Mouse (Mus musculus) hindbrain, embryonic 12.5 days (tissue): Measurements from ENCODE around the gene Phactr2. TPM values are rescaled to one million over a fixed set of nuclear protein-coding genes. Genes with fewer than 3 reads are reported as not detected.
A peak's percentile ranks its signal among the peaks of the same experiment; 100 is the strongest.

Source experiments
- ATAC-seq: fragments of 200-750 bp; cut with Nextera tagmentation; 2 replicates; pipeline ENCODE4 v1.8.0; 2017; ENCODE audit warnings: moderate TSS enrichment; ENCODE audit not compliant: low FRiP score
- H3K27ac ChIP-seq: fragments of 300-500 bp; sonication (generic); 2 replicates; pipeline ENCODE4 v1.5.1; 2016; ENCODE audit warnings: mild to moderate bottlenecking
- H3K27me3 ChIP-seq: fragments of 300-500 bp; sonication (generic); 2 replicates; pipeline ENCODE4 v1.6.1; 2016; ENCODE audit warnings: mild to moderate bottlenecking
- H3K36me3 ChIP-seq: fragments of 300-500 bp; sonication (generic); 2 replicates; pipeline ENCODE4 v1.6.1; 2016; ENCODE audit warnings: mild to moderate bottlenecking
- H3K4me1 ChIP-seq: fragments of 300-500 bp; sonication (generic); 2 replicates; pipeline ENCODE4 v1.6.1; 2016
- H3K4me2 ChIP-seq: fragments of 300-500 bp; sonication (generic); replicated peaks from 2 replicates; pipeline ENCODE4 v1.6.1; 2016; ENCODE audit warnings: mild to moderate bottlenecking
- H3K4me3 ChIP-seq: fragments of 300-500 bp; sonication (generic); 2 replicates; pipeline ENCODE4 v1.5.1; 2016; ENCODE audit warnings: mild to moderate bottlenecking
- H3K9ac ChIP-seq: fragments of 300-500 bp; sonication (generic); 2 replicates; pipeline ENCODE4 v1.6.1; 2016; ENCODE audit warnings: mild to moderate bottlenecking, moderate library complexity
- H3K9me3 ChIP-seq: fragments of 300-500 bp; sonication (generic); replicated peaks from 2 replicates; pipeline ENCODE4 v1.6.1; 2016; ENCODE audit warnings: mild to moderate bottlenecking
- WGBS: fragments of 180-500 bp; shearing (Covaris S2); methylation state at CpG from one replicate; pipeline ENCODE4 v1.1.7; 2016; 5-methylcytosine and 5-hydroxymethylcytosine counted together
- polyA plus RNA-seq: library from polyadenylated mRNA; unstranded; fragments of >200 nt; fragmentation: Nextera tagmentation; extraction: Ambion mirVana; gene quantifications from 2 replicates; pipeline ENCODE4 v1.2.1, GENCODE M21; 2016

The Phactr2 gene
- polyA plus RNA-seq, 1 experiment from 2014 or later = 14.5 TPM

DNA sequence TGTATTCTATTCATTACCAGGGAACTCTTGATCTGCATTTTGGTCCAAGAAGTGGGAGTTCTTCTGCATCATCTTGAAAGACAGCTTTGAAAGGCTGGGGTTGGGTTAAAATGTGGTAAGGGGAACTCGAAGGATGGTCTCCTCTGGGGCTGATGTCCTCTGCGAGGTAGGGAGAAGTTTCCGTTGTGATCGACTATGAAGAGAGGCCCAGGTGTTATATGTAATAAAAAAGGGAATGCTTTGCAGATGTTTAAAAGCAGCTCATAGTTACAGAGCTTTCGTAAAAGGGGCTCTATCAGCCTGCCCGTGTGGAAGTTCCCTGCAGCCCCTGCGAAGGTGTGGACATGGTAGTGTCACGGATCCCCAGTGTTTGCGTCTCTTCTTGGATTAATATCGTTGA lies 50.2 kb downstream of the Phactr2 start:
- H3K4me1 ChIP-seq = no peaks in the 10 kb centered on the region
- H3K4me2 ChIP-seq = no peak overlapping the region
- H3K9ac ChIP-seq = no peak overlapping the region
- no peak overlapping the region for H3K27ac ChIP-seq
- ATAC-seq = no peak
- no peaks in the 10 kb centered on the region for H3K27me3 ChIP-seq
- no peak overlapping the region for H3K4me3 ChIP-seq
- 91% methylated on average over 10 of the region's 10 CpGs for WGBS
- H3K36me3 ChIP-seq = no peaks in the 10 kb centered on the region
- no peaks in the 10 kb centered on the region for H3K9me3 ChIP-seq

DNA sequence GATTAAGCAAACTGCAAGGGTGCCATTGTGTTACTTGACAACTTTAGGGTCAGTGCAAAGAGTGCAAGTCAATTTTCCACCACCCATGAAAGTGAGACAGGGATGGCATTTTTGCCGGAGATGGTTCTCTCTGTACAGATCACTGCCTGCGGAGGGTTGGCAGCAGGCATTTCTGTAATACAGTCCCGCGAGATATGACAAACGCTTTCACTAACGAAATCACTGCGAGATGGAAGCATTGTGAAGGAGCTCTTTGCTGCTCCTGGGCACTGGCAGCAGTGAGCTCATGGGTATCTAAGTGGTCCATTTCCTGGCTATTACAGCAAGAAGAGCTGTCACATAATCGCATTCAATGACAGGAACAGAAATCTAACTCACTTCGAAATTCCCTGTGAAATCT lies 52.1 kb downstream of the Phactr2 start:
- H3K9ac ChIP-seq = no peak overlapping the region
- H3K27me3 ChIP-seq = no peaks in the 10 kb centered on the region
- ATAC-seq = no peak
- no peak overlapping the region for H3K4me2 ChIP-seq
- no peaks in the 10 kb centered on the region for H3K9me3 ChIP-seq
- H3K36me3 ChIP-seq = no peaks in the 10 kb centered on the region
- no peak overlapping the region for H3K4me3 ChIP-seq
- H3K4me1 ChIP-seq = no peaks in the 10 kb centered on the region
- no peak overlapping the region for H3K27ac ChIP-seq
- WGBS = 76% methylated on average over 9 of the region's 9 CpGs

DNA sequence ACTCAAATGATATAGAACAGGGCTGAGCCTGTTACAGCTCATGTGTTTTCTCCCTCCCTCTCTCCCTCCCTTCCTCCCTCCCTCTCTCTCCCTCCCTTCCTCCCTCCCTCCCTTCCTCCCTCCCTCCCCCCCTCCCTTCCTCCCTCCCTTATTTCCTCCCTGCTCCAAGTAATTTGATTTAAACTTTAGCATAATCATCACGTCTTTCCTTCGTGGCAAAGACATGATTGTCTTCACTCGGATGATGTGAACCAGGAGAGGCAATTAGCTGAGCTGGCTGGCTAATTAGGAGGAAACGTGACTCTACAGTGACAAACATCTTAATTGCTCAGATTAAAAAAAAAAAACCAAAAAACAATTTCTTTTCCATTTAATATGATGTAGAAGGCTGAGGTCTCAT lies 55.0 kb downstream of the Phactr2 start:
- no peak for ATAC-seq

DNA sequence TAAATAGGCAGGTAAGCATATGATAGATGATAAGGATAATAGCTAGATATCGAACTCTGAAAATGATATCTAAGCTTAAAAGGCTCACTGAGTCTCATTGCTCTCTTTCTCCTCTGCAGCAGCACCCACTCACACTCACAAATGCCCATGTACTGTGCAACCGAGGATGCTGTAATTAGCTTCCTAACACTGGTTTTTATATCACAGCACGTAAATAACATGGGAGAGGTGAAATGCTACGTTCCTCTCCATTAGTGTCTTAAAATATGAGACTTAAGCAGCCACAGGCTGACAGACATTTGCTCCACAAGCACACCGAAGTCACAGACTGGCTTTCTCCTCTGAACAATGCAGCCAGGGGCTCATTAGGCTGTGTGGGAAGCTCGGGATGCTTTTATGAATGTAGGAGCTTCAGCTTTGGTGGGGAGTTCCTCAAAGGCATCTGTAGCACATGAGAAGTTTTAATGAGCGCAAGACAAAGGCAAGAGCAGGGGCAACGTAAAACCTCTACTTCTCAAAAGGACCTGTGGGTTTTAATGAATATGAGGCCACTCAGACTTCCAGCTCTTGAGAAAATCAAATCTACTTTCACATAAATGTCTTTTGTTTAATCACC lies 58.6 kb downstream of the Phactr2 start:
- no peak for ATAC-seq
- H3K9me3 ChIP-seq = no peaks in the 10 kb centered on the region
- no peaks in the 10 kb centered on the region for H3K27me3 ChIP-seq
- H3K4me1 ChIP-seq = 0 out of 2 replicates have a peak, but pooled peaks cover 4% of the 10 kb centered on the region
- no peak overlapping the region for H3K4me2 ChIP-seq
- no peak overlapping the region for H3K27ac ChIP-seq
- WGBS = 55% methylated on average over 8 of the region's 8 CpGs
- no peak overlapping the region for H3K9ac ChIP-seq
- H3K36me3 ChIP-seq = no peaks in the 10 kb centered on the region
- no peak overlapping the region for H3K4me3 ChIP-seq

More for the DNA sequence above, 55.0 kb downstream of the Phactr2 start:
- Histone ChIP-seq H3K4me3 (no peak overlapping the region), H3K36me3 (no peaks in the 10 kb centered on the region), H3K4me2 (no peak overlapping the region), H3K27ac (no peak overlapping the region), H3K9me3 (no peaks in the 10 kb centered on the region), H3K4me1 (0 out of 2 replicates have a peak, but pooled peaks cover 4% of the 10 kb centered on the region), H3K9ac (no peak overlapping the region), H3K27me3 (no peaks in the 10 kb centered on the region)
- WGBS = 65% methylated on average over 4 of the region's 4 CpGs

DNA sequence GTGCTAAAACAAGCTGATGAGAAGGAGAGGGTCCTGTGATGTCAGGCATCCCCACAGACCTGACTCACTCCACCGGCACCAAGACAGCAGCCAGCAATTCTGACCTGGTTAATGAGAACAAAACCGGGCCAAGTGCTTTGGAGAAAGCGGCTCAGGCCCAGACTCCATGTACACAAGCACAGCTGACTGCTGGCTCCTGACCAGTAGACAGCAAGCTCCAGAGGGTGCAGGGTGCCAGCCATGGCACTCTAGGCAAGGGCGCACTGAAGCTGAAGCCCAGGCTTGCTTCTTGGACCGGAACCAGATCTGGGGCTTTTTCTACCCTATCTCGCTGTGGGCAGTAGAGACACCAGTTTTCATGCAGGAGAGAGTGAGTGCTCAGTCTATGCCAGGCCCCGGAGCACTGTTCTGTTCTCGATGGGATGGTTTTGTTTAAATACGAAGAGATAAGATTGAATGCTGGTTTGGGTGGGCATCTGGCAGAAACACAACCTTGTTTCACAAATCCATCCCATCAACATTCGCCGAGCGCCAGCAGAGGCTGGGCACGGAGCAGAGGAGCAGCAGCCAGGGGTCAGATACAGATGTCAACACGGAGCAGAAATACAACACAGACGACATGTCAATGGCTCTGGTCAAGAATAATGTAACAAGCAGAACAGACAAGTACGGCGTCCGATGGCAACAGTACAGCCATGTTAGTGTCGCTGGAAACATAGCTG lies 61.8 kb downstream of the Phactr2 start:
- Histone ChIP-seq H3K9ac (no peak overlapping the region), H3K4me2 (no peak overlapping the region), H3K4me1 (0 out of 2 replicates have a peak, but pooled peaks cover 4% of the 10 kb centered on the region), H3K27me3 (no peaks in the 10 kb centered on the region), H3K36me3 (no peaks in the 10 kb centered on the region), H3K9me3 (no peaks in the 10 kb centered on the region), H3K27ac (no peak overlapping the region), H3K4me3 (no peak overlapping the region)
- 95% methylated on average over 19 of the region's 19 CpGs for WGBS
- no peak for ATAC-seq

DNA sequence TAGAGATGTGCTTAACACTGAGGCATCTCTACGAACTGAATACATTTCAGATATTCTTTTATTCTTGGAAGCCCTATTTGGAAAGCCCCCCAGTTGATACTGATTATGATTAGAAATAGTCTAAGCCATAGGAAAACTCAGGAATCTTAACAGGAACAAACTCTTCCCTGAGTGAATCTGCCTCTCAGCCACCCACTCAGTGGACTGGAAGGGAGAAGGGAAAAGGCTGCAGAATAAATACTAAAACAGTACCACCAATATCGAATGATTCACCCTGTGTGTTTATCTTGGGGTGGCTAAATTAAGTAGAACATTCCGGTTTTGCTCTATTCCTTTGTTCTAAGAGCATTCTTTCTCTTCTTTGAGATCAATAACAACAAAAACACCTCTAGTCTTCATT lies 63.2 kb downstream of the Phactr2 start:
- H3K27me3 ChIP-seq = no peaks in the 10 kb centered on the region
- 0 out of 2 replicates have a peak, but pooled peaks cover 4% of the 10 kb centered on the region for H3K4me1 ChIP-seq
- H3K9ac ChIP-seq = no peak overlapping the region
- H3K4me3 ChIP-seq = no peak overlapping the region
- WGBS = 87% methylated on average over 3 of the region's 3 CpGs
- no peaks in the 10 kb centered on the region for H3K9me3 ChIP-seq
- no peak overlapping the region for H3K4me2 ChIP-seq
- no peaks in the 10 kb centered on the region for H3K36me3 ChIP-seq
- H3K27ac ChIP-seq = no peak overlapping the region
- no peak for ATAC-seq

DNA sequence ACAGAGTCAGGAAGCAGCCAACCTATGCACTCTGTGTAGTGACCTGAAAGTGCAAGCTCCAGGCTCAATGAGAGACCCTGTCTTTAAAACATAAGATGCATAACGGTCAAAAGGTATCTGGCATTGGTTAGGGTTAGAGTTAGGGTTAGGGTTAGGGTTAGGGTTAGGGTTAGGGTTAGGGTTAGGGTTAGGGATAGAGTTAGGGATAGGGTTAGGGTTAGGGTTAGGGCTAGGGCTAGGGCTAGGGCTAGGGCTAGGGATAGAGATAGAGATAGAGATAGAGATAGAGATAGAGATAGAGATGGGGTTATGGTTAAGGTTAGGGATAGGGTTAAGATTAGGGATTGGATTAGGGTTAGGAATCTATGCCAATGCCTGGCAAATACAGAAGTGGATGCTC lies 72.2 kb downstream of the Phactr2 start:
- Histone ChIP-seq H3K4me3 (no peak overlapping the region), H3K9ac (no peak overlapping the region), H3K4me1 (no peaks in the 10 kb centered on the region), H3K27ac (no peak overlapping the region), H3K4me2 (no peak overlapping the region), H3K9me3 (no peaks in the 10 kb centered on the region), H3K36me3 (no peaks in the 10 kb centered on the region), H3K27me3 (no peaks in the 10 kb centered on the region)
- no peak for ATAC-seq
- WGBS = 82% methylated on average over 1 of the region's 1 CpGs

DNA sequence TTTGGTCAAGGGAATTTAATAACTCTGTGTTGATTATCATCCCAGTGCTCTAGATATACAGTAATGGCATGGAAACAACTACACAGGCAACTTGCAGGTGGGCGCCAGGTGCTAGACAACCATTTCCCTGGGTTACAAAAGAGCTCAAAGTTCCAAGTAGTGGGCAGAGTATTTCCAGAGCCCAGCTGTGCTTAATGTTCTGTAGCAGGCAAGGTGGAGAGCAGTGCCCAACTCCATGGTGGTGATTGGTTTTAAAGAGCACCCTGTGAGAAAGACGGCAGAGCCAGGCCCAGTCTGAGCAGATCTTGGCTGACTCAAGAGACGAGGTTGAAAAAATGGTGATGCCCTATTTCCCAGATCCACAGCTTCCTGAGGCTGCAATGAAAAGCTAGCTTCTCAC lies 78.5 kb downstream of the Phactr2 start:
- no peak overlapping the region for H3K4me3 ChIP-seq
- H3K27me3 ChIP-seq = no peaks in the 10 kb centered on the region
- H3K4me2 ChIP-seq = no peak overlapping the region
- no peak for ATAC-seq
- H3K4me1 ChIP-seq = no peaks in the 10 kb centered on the region
- no peaks in the 10 kb centered on the region for H3K36me3 ChIP-seq
- no peak overlapping the region for H3K27ac ChIP-seq
- H3K9me3 ChIP-seq = no peaks in the 10 kb centered on the region
- WGBS = 76% methylated on average over 3 of the region's 3 CpGs
- H3K9ac ChIP-seq = no peak overlapping the region

DNA sequence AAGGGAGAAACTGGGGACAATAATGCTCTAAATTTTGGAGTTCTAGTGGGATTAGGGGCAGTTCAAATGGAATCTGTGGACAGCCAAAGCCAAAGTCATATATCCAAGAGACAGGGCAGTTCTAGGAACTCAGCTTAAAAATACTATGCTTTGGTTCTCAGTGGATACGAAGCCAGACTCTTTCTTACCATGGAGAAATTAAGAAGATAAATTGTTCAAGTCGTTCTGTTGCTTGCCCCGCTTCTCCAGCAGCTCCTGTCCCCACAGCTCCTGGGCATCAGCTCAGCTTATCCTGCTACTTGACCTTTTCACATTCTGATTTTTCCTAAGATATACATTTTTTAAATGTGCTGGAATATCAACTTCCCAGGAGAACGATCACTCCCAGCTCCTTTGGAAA lies 80.2 kb downstream of the Phactr2 start:
- Histone ChIP-seq H3K36me3 (no peaks in the 10 kb centered on the region), H3K4me3 (no peak overlapping the region), H3K9ac (no peak overlapping the region), H3K27me3 (no peaks in the 10 kb centered on the region), H3K4me1 (0 out of 2 replicates have a peak, but pooled peaks cover 2% of the 10 kb centered on the region), H3K27ac (no peak overlapping the region), H3K4me2 (no peak overlapping the region), H3K9me3 (no peaks in the 10 kb centered on the region)
- ATAC-seq = no peak
- 87% methylated on average over 4 of the region's 4 CpGs for WGBS

DNA sequence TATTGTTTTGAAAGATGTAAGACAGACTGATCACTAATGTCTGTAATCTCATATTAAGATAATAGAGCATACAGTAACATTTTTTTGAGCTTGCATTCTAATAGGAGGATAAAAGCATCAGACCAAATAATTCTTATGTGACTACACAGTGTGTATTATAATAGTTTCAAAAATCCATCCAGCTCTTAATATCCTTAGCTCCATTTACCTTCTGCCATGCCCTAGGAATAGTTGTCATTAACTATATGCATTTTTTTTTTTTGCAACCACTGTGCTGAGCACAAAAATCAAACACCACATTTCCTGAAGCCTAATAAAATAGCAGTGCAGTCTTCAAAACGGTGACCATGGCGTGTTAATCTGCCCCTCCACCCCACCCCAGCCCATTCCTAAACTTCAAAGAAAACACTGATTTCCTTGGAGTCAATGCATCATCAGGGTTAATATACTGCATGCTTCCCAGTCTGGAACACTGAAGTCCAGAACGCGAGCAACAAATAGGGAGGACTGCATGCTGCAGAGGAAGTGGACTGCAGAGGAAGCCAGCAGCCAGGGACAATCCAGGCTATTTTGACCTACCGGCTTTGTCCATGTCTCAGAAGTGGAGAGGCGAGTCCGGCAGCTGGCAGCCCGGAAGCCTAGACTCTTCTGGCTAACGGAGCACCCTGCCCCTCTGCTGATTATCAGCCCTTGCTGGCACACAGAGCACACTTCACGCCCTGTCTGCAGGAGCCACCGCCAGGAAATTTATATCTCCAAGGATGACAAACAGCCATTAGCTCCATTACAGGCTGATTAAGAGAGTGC lies 85.9 kb downstream of the Phactr2 start:
- Histone ChIP-seq H3K4me3 (no peak overlapping the region), H3K4me2 (peak overlapping the region; percentile 38), H3K27me3 (no peaks in the 10 kb centered on the region), H3K9ac (no peak overlapping the region), H3K4me1 (peaks cover 7% of the 10 kb centered on the region), H3K27ac (peak overlapping the region; percentile 44), H3K9me3 (no peaks in the 10 kb centered on the region), H3K36me3 (no peaks in the 10 kb centered on the region)
- ATAC-seq = peak; percentile 73; the same call in 1 of the 2 replicates
- 29% methylated on average over 11 of the region's 11 CpGs for WGBS

DNA sequence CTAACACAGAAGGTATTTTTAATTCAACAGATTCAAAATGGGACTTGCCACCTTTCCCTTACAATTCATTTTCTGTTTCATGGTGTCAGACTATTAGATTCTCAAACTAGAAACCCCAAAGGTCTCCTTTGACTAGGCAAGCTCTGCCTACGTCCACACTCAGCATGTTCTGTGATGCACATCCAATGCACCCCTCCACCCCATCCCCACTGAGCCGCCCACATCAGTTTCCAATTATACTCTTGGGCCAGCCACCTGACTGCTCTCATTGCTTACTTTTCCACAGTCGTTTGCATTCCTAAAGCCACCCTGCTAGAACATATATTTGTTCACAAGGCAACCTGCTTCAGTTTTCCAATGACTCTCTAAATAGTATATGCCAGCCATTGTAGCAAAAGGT lies 89.3 kb downstream of the Phactr2 start:
- no peak overlapping the region for H3K4me2 ChIP-seq
- no peaks in the 10 kb centered on the region for H3K36me3 ChIP-seq
- no peak overlapping the region for H3K27ac ChIP-seq
- WGBS = 64% methylated on average over 3 of the region's 3 CpGs
- peaks cover 7% of the 10 kb centered on the region for H3K4me1 ChIP-seq
- no peak for ATAC-seq
- H3K4me3 ChIP-seq = no peak overlapping the region
- H3K27me3 ChIP-seq = no peaks in the 10 kb centered on the region
- H3K9ac ChIP-seq = no peak overlapping the region
- no peaks in the 10 kb centered on the region for H3K9me3 ChIP-seq

DNA sequence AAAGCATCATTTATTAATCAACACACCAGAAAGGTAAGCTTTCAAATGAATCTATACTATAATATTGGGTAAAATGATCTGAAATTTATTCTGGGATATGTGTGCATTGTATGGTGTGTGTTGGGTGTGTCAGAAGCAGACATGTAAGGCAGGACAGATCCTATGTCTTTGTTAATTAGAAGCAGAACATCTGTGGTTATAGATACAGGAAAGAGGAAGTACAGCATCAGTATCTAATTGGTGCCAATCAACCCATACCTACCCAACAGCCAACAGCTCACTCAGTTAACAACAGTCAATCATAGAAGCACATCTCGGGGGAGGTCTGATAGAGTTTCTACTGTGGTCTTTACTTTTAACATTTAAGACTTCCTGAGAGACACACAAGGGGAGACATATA lies 96.3 kb downstream of the Phactr2 start:
- 88% methylated on average over 1 of the region's 1 CpGs for WGBS
- H3K9ac ChIP-seq = no peak overlapping the region
- ATAC-seq = no peak
- H3K36me3 ChIP-seq = no peaks in the 10 kb centered on the region
- no peak overlapping the region for H3K4me3 ChIP-seq
- no peak overlapping the region for H3K4me2 ChIP-seq
- no peak overlapping the region for H3K27ac ChIP-seq
- H3K4me1 ChIP-seq = 0 out of 2 replicates have a peak, but pooled peaks cover 2% of the 10 kb centered on the region
- no peaks in the 10 kb centered on the region for H3K9me3 ChIP-seq
- H3K27me3 ChIP-seq = no peaks in the 10 kb centered on the region
